Mouse (Mus musculus) neural tube, embryonic 13.5 days (tissue): ENCODE measurements around the gene Hist1h2bc. TPM values are rescaled to one million over a fixed set of nuclear protein-coding genes. Genes with fewer than 3 reads are reported as not detected.
A peak's percentile ranks its signal among the peaks of the same experiment; 100 is the strongest.
"Not testable (repeated sequence)": the region's sequence is repeated elsewhere in the genome, so short reads cannot be mapped to it uniquely, and the experiment has no call there.

Experiments used
- ATAC-seq: fragments of 200-750 bp; cut with Nextera tagmentation; 2 replicates; pipeline ENCODE4 v1.8.0; 2017; ENCODE audit warnings: low read depth, mild to moderate bottlenecking, moderate TSS enrichment, moderate library complexity
- H3K27ac ChIP-seq: fragments of 300-500 bp; sonication (generic); replicated peaks from 2 replicates; pipeline ENCODE4 v1.5.1; 2015; ENCODE audit warnings: moderate library complexity, mild to moderate bottlenecking, inconsistent platforms
- H3K27me3 ChIP-seq: fragments of 300-500 bp; sonication (generic); 2 replicates; pipeline ENCODE4 v1.6.1; 2015; ENCODE audit warnings: mild to moderate bottlenecking, inconsistent platforms
- H3K36me3 ChIP-seq: fragments of 300-500 bp; sonication (generic); 2 replicates; pipeline ENCODE4 v1.6.1; 2015; ENCODE audit warnings: mild to moderate bottlenecking, inconsistent platforms
- H3K4me1 ChIP-seq: fragments of 300-500 bp; sonication (generic); replicated peaks from 2 replicates; pipeline ENCODE4 v1.6.1; 2015; ENCODE audit warnings: inconsistent platforms
- H3K4me2 ChIP-seq: fragments of 300-500 bp; sonication (generic); 2 replicates; pipeline ENCODE4 v1.6.1; 2015; ENCODE audit warnings: inconsistent platforms, mild to moderate bottlenecking, moderate library complexity
- H3K4me3 ChIP-seq: fragments of 300-500 bp; sonication (generic); 2 replicates; pipeline ENCODE4 v1.5.1; 2015; ENCODE audit warnings: mild to moderate bottlenecking, inconsistent platforms
- H3K9ac ChIP-seq: fragments of 300-500 bp; sonication (generic); 2 replicates; pipeline ENCODE4 v1.6.1; 2015; ENCODE audit warnings: moderate library complexity, mild to moderate bottlenecking, inconsistent platforms
- H3K9me3 ChIP-seq: fragments of 300-500 bp; sonication (generic); 2 replicates; pipeline ENCODE4 v1.6.1; 2016; ENCODE audit warnings: inconsistent platforms
- WGBS: fragments of 180-500 bp; shearing (Covaris S2); methylation state at CpG from one replicate; pipeline ENCODE4 v1.1.7; 2015; 5-methylcytosine and 5-hydroxymethylcytosine counted together
- polyA plus RNA-seq: library from polyadenylated mRNA; unstranded; fragments of >200 nt; fragmentation: Nextera tagmentation; extraction: Ambion mirVana; gene quantifications from 2 replicates; pipeline ENCODE4 v1.2.1, GENCODE M21; 2015

Gene Hist1h2bc
- polyA plus RNA-seq, result 25.7 and 28.2 TPM in 2 replicates

DNA sequence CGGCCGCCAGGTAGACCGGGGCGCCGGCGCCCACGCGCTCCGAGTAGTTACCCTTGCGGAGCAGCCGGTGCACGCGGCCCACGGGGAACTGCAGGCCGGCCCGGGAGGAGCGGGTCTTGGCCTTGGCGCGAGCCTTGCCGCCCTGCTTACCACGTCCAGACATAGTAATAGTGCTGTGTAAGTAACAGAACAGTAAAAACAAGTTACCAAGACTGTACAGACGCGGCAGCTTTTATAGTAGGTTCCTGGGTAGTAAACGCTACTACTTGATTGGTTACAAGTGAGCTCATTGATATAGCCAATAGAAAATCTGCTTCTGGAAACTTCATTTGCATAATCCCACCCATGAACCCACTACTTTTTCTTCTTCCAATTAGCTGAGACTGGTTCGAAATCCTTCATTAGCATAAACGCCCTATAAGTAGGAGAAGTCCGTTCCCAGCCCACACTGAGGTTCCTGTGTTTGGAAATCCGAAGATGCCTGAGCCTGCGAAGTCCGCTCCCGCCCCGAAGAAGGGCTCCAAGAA is at the start of gene Hist1h2bc, which contains the start of gene Hist1h2ac:
TSS of gene Hist1h2bc (plus strand) at position 445 of the 527 bp plus-strand sequence.
TSS of gene Hist1h2ac (minus strand) at position 194 of the 527 bp plus-strand sequence.
- Histone ChIP-seq H3K4me3 (peak within 1 kb of the TSS; percentile 50), H3K9ac (peak within 1 kb of the TSS; percentile 79), H3K9me3 (no peaks in the 10 kb centered on the region), H3K27ac (peak within 1 kb of the TSS; percentile 96), H3K4me1 (peaks cover 27% of the 10 kb centered on the region), H3K4me2 (peak within 1 kb of the TSS; percentile 72), H3K27me3 (no peaks in the 10 kb centered on the region), H3K36me3 (no peaks in the 10 kb centered on the region)
- peak; percentile 99 for ATAC-seq
- WGBS, result under 1% methylated on average over 22 of the region's 32 CpGs

DNA sequence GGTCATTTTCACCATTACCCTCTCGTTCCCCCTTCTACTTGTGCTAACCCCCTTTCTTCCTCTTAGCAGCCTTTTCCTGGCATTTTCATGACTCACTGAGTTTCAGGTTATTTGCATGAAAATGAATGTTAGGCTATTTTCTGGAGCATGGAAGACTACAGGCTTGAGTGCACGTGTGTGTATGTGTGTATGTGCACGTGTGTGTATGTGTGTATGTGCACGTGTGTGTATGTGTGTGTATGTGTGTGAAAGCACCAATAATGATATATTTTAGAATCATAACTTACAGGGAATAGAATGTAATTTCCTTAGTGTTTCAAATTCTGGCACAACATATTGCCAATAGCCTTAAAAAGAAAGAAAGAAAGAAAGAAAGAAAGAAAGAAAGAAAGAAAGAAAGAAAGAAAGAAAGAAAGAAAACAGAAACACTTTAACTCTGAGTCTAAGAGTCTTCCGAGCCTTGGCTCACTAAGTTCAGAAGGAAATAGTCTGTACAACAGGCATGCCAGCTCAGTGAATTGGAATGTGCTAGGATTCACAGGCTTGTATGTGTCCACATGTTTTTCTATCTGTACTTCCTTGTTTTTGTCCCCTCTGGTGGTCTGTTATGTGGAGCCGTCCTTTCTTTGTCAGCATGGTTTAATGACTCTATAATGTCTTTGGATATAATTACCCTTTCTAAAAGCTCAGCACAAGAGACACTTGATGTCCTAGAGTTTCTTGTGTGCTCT is 24.2 kb upstream of the Hist1h2bc start:
- H3K9me3 ChIP-seq, result no peaks in the 10 kb centered on the region
- no peak overlapping the region for H3K27ac ChIP-seq
- H3K4me2 ChIP-seq, result no peak overlapping the region
- no peaks in the 10 kb centered on the region for H3K36me3 ChIP-seq
- 68% methylated on average over 6 of the region's 6 CpGs for WGBS
- ATAC-seq, result no peak
- no peaks in the 10 kb centered on the region for H3K4me1 ChIP-seq
- H3K9ac ChIP-seq, result no peak overlapping the region
- H3K27me3 ChIP-seq, result no peaks in the 10 kb centered on the region
- H3K4me3 ChIP-seq, result no peak overlapping the region

DNA sequence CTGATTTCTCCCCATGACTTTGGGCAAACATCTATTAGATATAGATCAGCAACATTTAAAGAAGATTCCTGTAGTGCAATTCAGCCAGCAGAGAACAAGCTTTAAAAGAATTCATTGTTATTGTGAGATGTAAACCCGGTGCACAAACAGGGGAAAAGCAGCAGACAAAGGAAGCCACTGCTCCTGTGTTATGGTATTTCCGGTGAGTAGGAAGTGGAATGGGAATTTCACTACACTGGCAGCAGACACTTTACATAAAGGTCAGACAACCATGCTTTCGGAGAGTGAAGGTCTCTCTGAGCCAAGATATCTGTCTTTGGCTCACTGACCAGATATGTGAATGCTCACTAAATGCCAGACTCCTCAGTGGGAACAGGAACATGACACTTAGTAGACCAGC is 21.5 kb upstream of the Hist1h2bc start:
- H3K4me2 ChIP-seq, result no peak overlapping the region
- H3K9me3 ChIP-seq, result no peaks in the 10 kb centered on the region
- no peaks in the 10 kb centered on the region for H3K4me1 ChIP-seq
- H3K9ac ChIP-seq, result no peak overlapping the region
- no peaks in the 10 kb centered on the region for H3K27me3 ChIP-seq
- H3K27ac ChIP-seq, result no peak overlapping the region
- 75% methylated on average over 3 of the region's 3 CpGs for WGBS
- no peak for ATAC-seq
- H3K4me3 ChIP-seq, result no peak overlapping the region
- no peaks in the 10 kb centered on the region for H3K36me3 ChIP-seq

DNA sequence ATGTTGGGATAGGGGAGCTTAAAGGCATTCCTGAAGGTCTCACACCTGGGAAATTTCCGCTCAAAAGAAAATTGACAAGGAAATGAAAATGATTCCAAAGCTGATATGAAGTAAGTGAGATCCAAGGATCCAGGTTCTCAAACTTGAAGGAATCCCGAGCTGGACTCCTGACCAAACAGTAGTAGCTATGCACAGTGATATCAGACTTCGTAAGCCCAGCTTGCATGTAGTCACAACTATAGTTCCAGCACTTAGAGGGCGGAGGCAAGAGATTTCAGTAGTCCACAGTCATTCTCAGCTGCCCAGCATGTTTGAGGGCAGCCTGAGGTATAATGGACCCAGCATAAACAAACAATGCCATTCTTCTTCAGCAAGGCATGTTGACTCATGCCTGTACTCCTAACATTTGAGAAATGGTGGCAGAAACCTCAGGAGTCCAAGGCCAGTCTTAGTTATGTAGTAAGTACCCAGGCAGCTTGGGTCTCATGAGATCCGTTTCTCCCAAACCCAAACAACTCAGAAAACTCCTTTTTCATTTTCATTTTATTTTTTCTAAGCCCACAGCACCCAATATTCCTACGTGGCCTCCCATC is 1.9 kb upstream of the Hist1h2bc start:
- no peak for ATAC-seq
- Histone ChIP-seq H3K27me3 (no peaks in the 10 kb centered on the region), H3K27ac (no peak overlapping the region), H3K4me3 (no peak overlapping the region), H3K4me1 (peaks cover 27% of the 10 kb centered on the region), H3K9ac (0 out of 2 replicates have a peak overlapping the region, but pooled peaks have one; percentile 68), H3K9me3 (no peaks in the 10 kb centered on the region), H3K4me2 (0 out of 2 replicates have a peak overlapping the region, but pooled peaks have one; percentile 72), H3K36me3 (no peaks in the 10 kb centered on the region)
- WGBS, result 89% methylated on average over 6 of the region's 6 CpGs

DNA sequence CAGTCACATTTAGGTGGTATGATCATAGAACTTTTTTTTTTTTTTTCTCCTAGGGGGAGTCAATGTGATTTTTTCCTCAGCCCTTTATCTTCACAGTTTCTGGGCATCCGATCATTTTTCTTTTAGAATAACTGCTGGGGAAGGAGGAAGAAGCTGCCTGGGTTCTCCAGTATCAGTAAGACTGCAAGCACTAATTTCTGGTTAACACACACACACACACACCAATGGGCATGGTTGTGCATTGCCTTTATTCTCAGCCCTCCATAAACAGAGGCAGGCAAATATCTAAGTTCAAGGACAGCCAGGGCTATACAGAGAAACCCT is 1.4 kb upstream of the Hist1h2bc start:
- WGBS, result 42% methylated on average over 1 of the region's 1 CpGs
- Histone ChIP-seq H3K36me3 (no peaks in the 10 kb centered on the region), H3K4me1 (peaks cover 27% of the 10 kb centered on the region), H3K9ac (peak overlapping the region; percentile 68), H3K4me2 (peak overlapping the region; percentile 72), H3K27ac (peak overlapping the region; percentile 96; the same call in 1 of the 2 replicates), H3K27me3 (no peaks in the 10 kb centered on the region), H3K9me3 (no peaks in the 10 kb centered on the region), H3K4me3 (peak overlapping the region; percentile 50)
- ATAC-seq, result no peak

DNA sequence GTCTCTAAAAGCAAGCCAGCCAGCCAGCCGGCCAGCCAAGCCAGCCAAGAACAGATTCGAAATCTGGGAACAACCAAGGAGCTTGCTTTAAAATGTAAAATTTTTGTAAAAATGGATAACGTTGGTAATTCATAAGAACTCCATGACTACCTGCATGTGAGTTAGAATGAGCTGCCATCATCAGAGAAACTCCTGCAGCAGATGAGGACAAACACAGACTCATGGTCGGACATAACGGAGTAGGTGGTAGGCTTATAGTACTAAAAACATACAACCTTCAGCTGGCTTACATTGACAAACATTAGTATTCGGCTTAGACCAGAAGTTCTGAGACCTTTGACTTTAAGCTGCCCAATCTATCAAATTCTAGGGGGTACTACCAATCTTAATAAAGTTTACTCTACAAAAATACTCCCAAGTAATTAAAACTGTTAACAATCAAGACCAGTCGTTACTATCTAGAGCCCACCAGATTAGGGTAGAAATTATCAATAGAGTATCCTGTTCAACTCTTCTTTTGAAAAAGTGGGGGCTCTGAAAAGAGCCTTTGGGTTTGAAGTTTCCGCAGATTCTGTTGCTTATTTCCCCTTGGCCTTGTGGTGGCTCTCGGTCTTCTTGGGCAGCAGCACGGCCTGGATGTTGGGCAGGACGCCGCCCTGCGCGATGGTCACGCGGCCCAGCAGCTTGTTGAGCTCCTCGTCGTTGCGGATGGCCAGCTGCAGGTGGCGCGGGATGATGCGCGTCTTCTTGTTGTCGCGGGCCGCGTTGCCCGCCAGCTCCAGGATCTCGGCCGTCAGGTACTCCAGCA is 848 bp upstream of the Hist1h2bc start:
- WGBS, result 16% methylated on average over 14 of the region's 30 CpGs

DNA sequence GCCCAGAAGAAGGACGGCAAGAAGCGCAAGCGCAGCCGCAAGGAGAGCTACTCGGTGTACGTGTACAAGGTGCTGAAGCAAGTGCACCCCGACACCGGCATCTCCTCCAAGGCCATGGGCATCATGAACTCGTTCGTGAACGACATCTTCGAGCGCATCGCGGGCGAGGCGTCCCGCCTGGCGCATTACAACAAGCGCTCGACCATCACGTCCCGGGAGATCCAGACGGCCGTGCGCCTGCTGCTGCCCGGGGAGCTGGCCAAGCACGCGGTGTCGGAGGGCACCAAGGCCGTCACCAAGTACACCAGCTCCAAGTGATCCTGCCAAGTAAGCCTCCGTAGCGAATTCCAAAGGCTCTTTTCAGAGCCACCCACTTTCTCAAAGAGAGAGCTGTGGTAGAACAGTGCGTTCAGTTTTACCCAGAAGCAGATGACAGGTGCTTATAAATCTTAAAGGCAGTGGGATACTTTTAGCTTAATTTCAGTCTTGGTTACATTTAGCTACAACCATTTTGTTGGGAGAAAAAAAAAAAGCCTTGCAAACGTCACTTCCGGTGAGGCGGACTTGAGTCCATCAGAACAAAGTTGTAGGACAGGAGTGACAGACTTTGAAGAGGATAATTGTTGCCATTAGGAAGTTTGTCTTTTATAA is 421 bp downstream of the Hist1h2bc start:
- peak; percentile 57 for ATAC-seq
- H3K9me3 ChIP-seq, H3K36me3 ChIP-seq, H3K27me3 ChIP-seq: not testable (repeated sequence)
- H3K9ac ChIP-seq, result peak overlapping the region; percentile 79
- H3K27ac ChIP-seq, result peak overlapping the region; percentile 96
- H3K4me1 ChIP-seq, result peaks cover 27% of the 10 kb centered on the region
- under 1% methylated on average over 20 of the region's 37 CpGs for WGBS
- peak overlapping the region; percentile 72 for H3K4me2 ChIP-seq
- H3K4me3 ChIP-seq, result peak overlapping the region; percentile 50

More for the DNA sequence above, 848 bp upstream of the Hist1h2bc start:
- not testable (repeated sequence) for H3K36me3 ChIP-seq, H3K9me3 ChIP-seq, H3K27me3 ChIP-seq
- peak overlapping the region; percentile 50 for H3K4me3 ChIP-seq
- peak; percentile 45 for ATAC-seq
- peaks cover 27% of the 10 kb centered on the region for H3K4me1 ChIP-seq
- H3K4me2 ChIP-seq, result peak overlapping the region; percentile 72
- H3K9ac ChIP-seq, result peak overlapping the region; percentile 68
- H3K27ac ChIP-seq, result peak overlapping the region; percentile 96

DNA sequence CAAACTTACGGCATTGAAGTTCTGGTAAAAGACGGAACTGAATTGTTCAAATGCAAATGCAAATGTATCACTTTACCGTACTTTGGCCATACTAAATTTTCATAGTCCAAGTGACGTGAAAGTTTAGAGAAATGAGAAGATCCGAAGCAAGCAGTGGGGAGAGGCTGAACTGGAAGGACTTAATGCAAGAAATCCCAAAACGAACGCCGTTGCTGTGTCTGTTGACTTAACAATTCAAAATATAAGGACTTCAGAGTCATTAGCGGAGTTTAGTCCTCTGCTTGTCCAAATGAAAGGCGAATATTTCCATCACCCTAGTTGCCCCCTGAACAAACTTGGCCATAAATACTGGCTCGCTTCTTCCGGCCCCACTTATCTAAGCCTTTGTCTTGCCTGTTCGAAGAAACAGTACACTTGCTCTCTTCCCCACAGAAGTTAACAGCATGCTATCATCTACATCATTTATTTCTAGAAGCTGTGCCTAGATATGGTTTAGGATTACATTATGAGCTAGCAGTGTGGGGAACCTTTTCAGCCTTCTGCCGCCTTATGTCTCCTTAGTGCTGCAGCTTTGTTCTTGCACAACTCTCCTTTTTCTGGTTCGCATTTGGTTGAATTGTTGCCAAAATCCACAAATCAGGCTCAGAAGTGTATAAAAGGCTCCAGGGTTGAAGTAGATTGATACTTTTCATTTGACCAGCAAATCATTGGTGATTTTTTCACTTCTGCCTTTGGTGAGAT is 1.3 kb downstream of the Hist1h2bc start:
- WGBS, result 6% methylated on average over 15 of the region's 15 CpGs
- Histone ChIP-seq H3K4me3 (peak overlapping the region; percentile 50), H3K36me3 (no peaks in the 10 kb centered on the region), H3K9me3 (no peaks in the 10 kb centered on the region), H3K27me3 (no peaks in the 10 kb centered on the region), H3K4me2 (peak overlapping the region; percentile 72), H3K4me1 (peaks cover 27% of the 10 kb centered on the region), H3K27ac (peak overlapping the region; percentile 96), H3K9ac (peak overlapping the region; percentile 79)
- no peak for ATAC-seq

DNA sequence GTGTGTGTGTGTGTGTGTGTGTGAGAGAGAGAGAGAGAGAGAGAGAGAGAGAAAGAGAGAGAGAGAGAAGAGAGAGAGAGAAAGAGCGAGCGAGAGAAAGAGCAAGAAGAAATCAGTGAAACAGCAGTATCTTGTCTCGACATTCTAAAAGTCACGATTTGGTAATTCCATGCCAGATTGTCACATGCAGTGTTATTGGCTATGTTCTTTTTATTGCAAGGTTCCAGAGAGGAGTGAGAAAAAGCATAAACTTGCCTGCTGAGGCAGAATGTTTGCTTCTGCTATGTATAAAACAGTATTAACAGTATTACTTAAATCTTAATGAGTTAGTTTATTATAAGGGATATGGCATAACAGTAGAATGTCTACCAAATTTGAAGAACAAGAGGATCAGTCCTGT is 2.0 kb downstream of the Hist1h2bc start:
- Histone ChIP-seq H3K9me3 (no peaks in the 10 kb centered on the region), H3K4me3 (peak overlapping the region; percentile 50), H3K27me3 (no peaks in the 10 kb centered on the region), H3K4me2 (peak overlapping the region; percentile 72), H3K27ac (peak overlapping the region; percentile 96), H3K4me1 (peaks cover 27% of the 10 kb centered on the region), H3K9ac (peak overlapping the region; percentile 79), H3K36me3 (no peaks in the 10 kb centered on the region)
- 44% methylated on average over 4 of the region's 4 CpGs for WGBS
- ATAC-seq, result no peak

DNA sequence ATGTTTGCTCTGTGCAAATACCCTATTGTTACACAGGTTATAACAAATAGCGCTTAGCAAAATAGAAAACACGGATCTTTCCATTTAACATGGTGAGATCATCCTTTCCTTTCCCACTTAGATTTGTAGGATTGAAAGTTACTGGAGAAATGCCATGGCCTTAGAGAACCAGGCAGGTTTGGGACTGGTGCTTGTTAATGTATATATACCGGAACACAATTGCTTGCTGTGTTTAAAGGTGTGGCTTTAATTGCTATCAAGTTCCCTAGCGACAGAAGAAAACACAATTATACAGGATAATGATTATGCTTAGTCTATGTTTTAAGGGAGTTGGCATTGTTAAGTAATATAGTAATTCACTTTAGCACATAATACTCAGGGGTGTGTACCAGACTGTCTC is 3.2 kb downstream of the Hist1h2bc start:
- H3K27me3 ChIP-seq, result no peaks in the 10 kb centered on the region
- H3K9me3 ChIP-seq, result no peaks in the 10 kb centered on the region
- H3K4me1 ChIP-seq, result peaks cover 27% of the 10 kb centered on the region
- H3K4me3 ChIP-seq, result no peak overlapping the region
- H3K27ac ChIP-seq, result no peak overlapping the region
- WGBS, result 86% methylated on average over 4 of the region's 4 CpGs
- no peak overlapping the region for H3K4me2 ChIP-seq
- no peak overlapping the region for H3K9ac ChIP-seq
- no peaks in the 10 kb centered on the region for H3K36me3 ChIP-seq
- no peak for ATAC-seq

DNA sequence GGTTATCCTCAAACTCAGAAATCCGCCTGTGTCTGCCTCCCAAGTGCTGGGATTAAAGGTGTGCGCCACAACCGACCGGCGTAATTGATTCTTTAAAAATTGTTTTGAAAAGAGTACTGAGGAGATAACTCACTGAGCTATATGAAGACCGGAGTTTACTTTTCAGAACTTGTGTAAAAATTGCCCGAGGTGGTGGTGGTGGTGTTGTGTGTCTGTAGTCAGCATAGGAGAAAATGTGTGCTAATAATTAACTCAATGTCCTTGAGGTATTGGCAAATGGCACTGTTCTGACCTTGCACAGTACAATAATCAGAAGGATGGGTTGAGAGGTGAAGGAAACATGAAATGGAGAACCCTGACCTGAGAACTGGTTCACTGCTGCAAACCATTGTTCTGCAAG is 3.9 kb downstream of the Hist1h2bc start:
- Histone ChIP-seq H3K4me1 (peaks cover 21% of the 10 kb centered on the region), H3K36me3 (no peaks in the 10 kb centered on the region), H3K9me3 (no peaks in the 10 kb centered on the region), H3K9ac (no peak overlapping the region), H3K27me3 (no peaks in the 10 kb centered on the region), H3K4me2 (no peak overlapping the region), H3K27ac (no peak overlapping the region), H3K4me3 (no peak overlapping the region)
- ATAC-seq, result no peak
- 94% methylated on average over 7 of the region's 7 CpGs for WGBS
